Mouse (Mus musculus): Measurements from ENCODE around the gene Gm17660. TPM values are rescaled to one million over a fixed set of nuclear protein-coding genes. Genes with fewer than 3 reads are reported as not detected.

The Gm17660 gene
- total RNA-seq (2023): not detected

GRCm38 (mm10) chr5:104077508-104077907 lies at the start of gene Gm17660:
Gene Gm17660 (minus strand): TSS chr5:104077608.

DNA sequence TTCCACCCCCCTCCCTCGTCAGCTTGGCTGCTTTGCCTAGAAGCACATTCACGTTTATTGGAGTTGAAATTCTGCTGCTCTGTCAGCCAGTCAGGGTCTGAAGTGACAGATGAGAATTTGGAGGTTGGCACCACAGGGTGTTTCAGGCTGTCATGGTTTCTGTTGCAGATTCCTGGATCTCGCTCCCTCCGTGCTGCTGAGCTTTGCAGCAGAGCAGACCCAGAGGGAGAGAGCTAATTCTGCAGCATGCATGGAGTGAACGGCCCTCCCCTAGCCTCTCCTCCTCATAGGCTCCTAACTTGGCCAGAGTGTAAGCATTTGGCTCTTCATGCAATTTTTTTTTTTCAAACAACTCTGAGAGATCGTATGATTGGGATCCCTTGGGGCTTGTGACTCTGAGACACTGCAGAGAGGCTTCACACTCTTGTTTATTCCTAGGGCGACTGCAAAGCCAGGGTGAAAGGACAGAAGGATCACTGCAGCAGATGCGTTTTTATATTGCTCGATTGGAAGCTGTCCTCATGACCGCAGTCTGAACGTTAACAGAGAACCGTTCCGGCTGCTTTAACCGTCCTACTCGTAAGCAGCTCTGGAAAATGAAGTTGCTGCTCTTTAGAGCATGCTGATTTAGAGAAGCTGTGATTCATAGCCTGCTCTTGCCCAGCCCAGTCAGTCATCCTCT lies 36.2 kb upstream of the Gm17660 start, which contains the start of gene Sparcl1:
Gene Sparcl1, minus strand, starts transcription at position 243 of the 682 bp plus-strand sequence.

GRCm38 (mm10) chr5:104046256-104047199 lies 30.9 kb downstream of the Gm17660 start, which contains the start of gene Nudt9:
Gene Nudt9 (plus strand): TSS chr5:104046306.

GRCm38 (mm10) chr5:104021597-104022378 lies 55.6 kb downstream of the Gm17660 start, which contains the start of gene Hsd17b11:
Gene Hsd17b11 (minus strand): TSS chr5:104021919.

Other genes starting within 250 kb of the Gm17660 start
- 1 to 10 TPM; 1.6 to 3.3 TPM for gene Klhl8, start 166.3 kb downstream of the Gm17660 start, total RNA-seq (2023)
- under 1 TPM in 1 of 2 experiments, not detected in 1; 0.80 TPM for gene Hsd17b13, start 100.2 kb downstream of the Gm17660 start, total RNA-seq (2023)
- gene Hsd17b11, start 55.7 kb downstream of the Gm17660 start, total RNA-seq (2023): 10 to 100 TPM; 43.0 to 45.0 TPM
- 10 to 100 TPM; 38.6 to 43.2 TPM for gene Nudt9, start 31.3 kb downstream of the Gm17660 start, total RNA-seq (2023)
- not detected for gene Sparcl1, start 36.1 kb upstream of the Gm17660 start, total RNA-seq (2023)
- not detected for gene Dspp, start 93.1 kb upstream of the Gm17660 start, total RNA-seq (2023)
- not detected for gene Dmp1, start 125.0 kb upstream of the Gm17660 start, total RNA-seq (2023)
- gene Ibsp, start 221.6 kb upstream of the Gm17660 start, total RNA-seq (2023): not detected
- not detected for gene Mepe, start 247.7 kb upstream of the Gm17660 start, total RNA-seq (2023)